Mouse (Mus musculus): ENCODE measurements around the gene Ubtd1. TPM values are rescaled to one million over a fixed set of nuclear protein-coding genes. Genes with fewer than 3 reads are reported as not detected.
"Not testable (repeated sequence)": the region's sequence is repeated elsewhere in the genome, so short reads cannot be mapped to it uniquely, and the experiment has no call there.

The Ubtd1 gene
- polyA plus RNA-seq, 1 experiment, result 10.8 TPM

- no peak overlapping the region for H3K4me3 ChIP-seq (ENCODE audit: low read depth, low read length)
- no peaks in the 10 kb centered on the region for H3K36me3 ChIP-seq (ENCODE audit: control insufficient read depth, insufficient read depth, low read length)
- WGBS, result 93% methylated on average over 16 of the region's 16 CpGs
- TF ChIP-seq CTCF (IDR thresholded peaks at IDR 0.05; ENCODE audit: extremely low read depth, insufficient read length, insufficient replicate concordance, low read depth, low read length) (no peak), POLR2A (IDR thresholded peaks at IDR 0.05; ENCODE audit: low read depth, low read length) (no peak)
- peaks cover 7% of the 10 kb centered on the region; the same call in 1 of the 2 replicates for H3K4me1 ChIP-seq (ENCODE audit: control insufficient read depth, insufficient read depth, insufficient read length, low read length)
- no peaks in the 10 kb centered on the region for H3K27me3 ChIP-seq (ENCODE audit: control insufficient read depth, insufficient read depth, low read length)
- H3K27ac ChIP-seq (ENCODE audit: insufficient read depth, low read depth, low read length), result no peak overlapping the region
Observed at GRCm38 (mm10) chr19:42075992-42076391, 94.4 kb downstream of the Ubtd1 start.

- H3K27me3 ChIP-seq (ENCODE audit: control insufficient read depth, insufficient read depth, low read length), result no peaks in the 10 kb centered on the region
- H3K36me3 ChIP-seq (ENCODE audit: control insufficient read depth, insufficient read depth, low read length), result no peaks in the 10 kb centered on the region
- 91% methylated on average over 8 of the region's 8 CpGs for WGBS
- H3K4me3 ChIP-seq (ENCODE audit: low read depth, low read length), result no peak overlapping the region
- no peaks in the 10 kb centered on the region; the same call in 1 of the 2 replicates for H3K4me1 ChIP-seq (ENCODE audit: control insufficient read depth, insufficient read depth, insufficient read length, low read length)
- H3K27ac ChIP-seq (ENCODE audit: insufficient read depth, low read depth, low read length), result no peak overlapping the region
- TF ChIP-seq POLR2A (IDR thresholded peaks at IDR 0.05; ENCODE audit: low read depth, low read length) (no peak), CTCF (IDR thresholded peaks at IDR 0.05; ENCODE audit: extremely low read depth, insufficient read length, insufficient replicate concordance, low read depth, low read length) (no peak)
Observed at GRCm38 (mm10) chr19:42078566-42078965, 97.0 kb downstream of the Ubtd1 start.

GRCm38 (mm10) chr19:42079006-42079405 lies 97.4 kb downstream of the Ubtd1 start:
- Histone ChIP-seq H3K4me1 (ENCODE audit: control insufficient read depth, insufficient read depth, insufficient read length, low read length) (no peaks in the 10 kb centered on the region; the same call in 1 of the 2 replicates), H3K27me3 (ENCODE audit: control insufficient read depth, insufficient read depth, low read length) (no peaks in the 10 kb centered on the region), H3K27ac (ENCODE audit: insufficient read depth, low read depth, low read length) (no peak overlapping the region), H3K4me3 (ENCODE audit: low read depth, low read length) (no peak overlapping the region), H3K36me3 (ENCODE audit: control insufficient read depth, insufficient read depth, low read length) (no peaks in the 10 kb centered on the region)
- WGBS, result 96% methylated on average over 12 of the region's 12 CpGs
- TF ChIP-seq CTCF (IDR thresholded peaks at IDR 0.05; ENCODE audit: extremely low read depth, insufficient read length, insufficient replicate concordance, low read depth, low read length), result no peak
- no peak for TF ChIP-seq POLR2A (IDR thresholded peaks at IDR 0.05; ENCODE audit: low read depth, low read length)

- 41% methylated on average over 5 of the region's 5 CpGs for WGBS
- no peaks in the 10 kb centered on the region for H3K36me3 ChIP-seq (ENCODE audit: control insufficient read depth, insufficient read depth, low read length)
- no peaks in the 10 kb centered on the region; the same call in 1 of the 2 replicates for H3K4me1 ChIP-seq (ENCODE audit: control insufficient read depth, insufficient read depth, insufficient read length, low read length)
- peak overlapping the region; percentile 61; the same call in 1 of the 2 replicates for H3K27ac ChIP-seq (ENCODE audit: insufficient read depth, low read depth, low read length)
- no peak overlapping the region for H3K4me3 ChIP-seq (ENCODE audit: low read depth, low read length)
- H3K27me3 ChIP-seq (ENCODE audit: control insufficient read depth, insufficient read depth, low read length), result no peaks in the 10 kb centered on the region
- TF ChIP-seq CTCF (IDR thresholded peaks at IDR 0.05; ENCODE audit: extremely low read depth, insufficient read length, insufficient replicate concordance, low read depth, low read length), result no peak
- no peak for TF ChIP-seq POLR2A (IDR thresholded peaks at IDR 0.05; ENCODE audit: low read depth, low read length)
Observed at GRCm38 (mm10) chr19:42079950-42080349, 98.4 kb downstream of the Ubtd1 start.

- WGBS, result 73% methylated on average over 11 of the region's 11 CpGs
- no peaks in the 10 kb centered on the region for H3K36me3 ChIP-seq (ENCODE audit: control insufficient read depth, insufficient read depth, low read length)
- H3K27me3 ChIP-seq (ENCODE audit: control insufficient read depth, insufficient read depth, low read length), result no peaks in the 10 kb centered on the region
- H3K27ac ChIP-seq (ENCODE audit: insufficient read depth, low read depth, low read length), result no peak overlapping the region
- TF ChIP-seq POLR2A (IDR thresholded peaks at IDR 0.05; ENCODE audit: low read depth, low read length), result no peak
- H3K4me3 ChIP-seq (ENCODE audit: low read depth, low read length), result no peak overlapping the region
- no peaks in the 10 kb centered on the region; the same call in 1 of the 2 replicates for H3K4me1 ChIP-seq (ENCODE audit: control insufficient read depth, insufficient read depth, insufficient read length, low read length)
Observed at GRCm38 (mm10) chr19:42080469-42080868, 98.9 kb downstream of the Ubtd1 start.

- not testable (repeated sequence) for H3K27me3 ChIP-seq (ENCODE audit: control insufficient read depth, insufficient read depth, low read length); H3K4me3 ChIP-seq (ENCODE audit: low read depth, low read length); H3K4me1 ChIP-seq (ENCODE audit: control insufficient read depth, insufficient read depth, insufficient read length, low read length); H3K36me3 ChIP-seq (ENCODE audit: control insufficient read depth, insufficient read depth, low read length); H3K27ac ChIP-seq (ENCODE audit: insufficient read depth, low read depth, low read length)
- WGBS, result 81% methylated on average over 5 of the region's 5 CpGs
Observed at GRCm38 (mm10) chr19:42081613-42082012, 100.0 kb downstream of the Ubtd1 start.

Other genes with a start within 250 kb of the Ubtd1 start
- gene Slit1, start 238.1 kb upstream of the Ubtd1 start, polyA plus RNA-seq (2012; rRNA removed), result 0.27 and 0.94 TPM in 2 replicates
- 0.71 and 2.1 TPM in 2 replicates for gene Arhgap19, start 179.7 kb upstream of the Ubtd1 start, polyA plus RNA-seq (2012; rRNA removed)
- 8.1 and 29.1 TPM in 2 replicates for gene Frat1, start 151.8 kb upstream of the Ubtd1 start, polyA plus RNA-seq (2012; rRNA removed)
- gene Frat2, start 133.6 kb upstream of the Ubtd1 start, polyA plus RNA-seq (2012; rRNA removed), result 13.7 and 62.2 TPM in 2 replicates
- gene Rrp12, start 85.6 kb upstream of the Ubtd1 start, polyA plus RNA-seq (2012; rRNA removed), result 2.4 and 3.0 TPM in 2 replicates
- 159 and 216 TPM in 2 replicates for gene Pgam1, start 69.8 kb upstream of the Ubtd1 start, polyA plus RNA-seq (2012; rRNA removed)
- 4.7 and 5.9 TPM in 2 replicates for gene Exosc1, start 48.3 kb upstream of the Ubtd1 start, polyA plus RNA-seq (2012; rRNA removed)
- 27.5 and 42.0 TPM in 2 replicates for gene Zdhhc16, start 48.3 kb upstream of the Ubtd1 start, polyA plus RNA-seq (2012; rRNA removed)
- gene Mms19, start 606 bp upstream of the Ubtd1 start, polyA plus RNA-seq (2012; rRNA removed), result 17.4 and 33.0 TPM in 2 replicates
- gene Ankrd2, start 54.2 kb downstream of the Ubtd1 start, polyA plus RNA-seq (2012; rRNA removed), result not detected in 2 replicates
- 0.76 and 2.2 TPM in 2 replicates for gene Hoga1, start 63.8 kb downstream of the Ubtd1 start, polyA plus RNA-seq (2012; rRNA removed)
- gene 4933411K16Rik, start 70.5 kb downstream of the Ubtd1 start, polyA plus RNA-seq (2012; rRNA removed), result 0.06 TPM in 1 of 2 replicates, not detected in the other
- gene Morn4, start 104.6 kb downstream of the Ubtd1 start, polyA plus RNA-seq (2012; rRNA removed), result 0.46 and 1.4 TPM in 2 replicates
- 12.8 and 33.2 TPM in 2 replicates for gene Pi4k2a, start 108.7 kb downstream of the Ubtd1 start, polyA plus RNA-seq (2012; rRNA removed)
- 6.9 and 13.6 TPM in 2 replicates for gene Avpi1, start 147.3 kb downstream of the Ubtd1 start, polyA plus RNA-seq (2012; rRNA removed)
- 38.0 and 46.4 TPM in 2 replicates for gene Marveld1, start 165.6 kb downstream of the Ubtd1 start, polyA plus RNA-seq (2012; rRNA removed)
- gene Zfyve27, start 182.2 kb downstream of the Ubtd1 start, polyA plus RNA-seq (2012; rRNA removed), result 11.5 and 24.0 TPM in 2 replicates
- 7.3 and 8.3 TPM in 2 replicates for gene Sfrp5, start 220.5 kb downstream of the Ubtd1 start, polyA plus RNA-seq (2012; rRNA removed)

Data from small intestine, adult 2 months (tissue).